Mouse (Mus musculus): ENCODE data around the gene Kif2a.

DNA sequence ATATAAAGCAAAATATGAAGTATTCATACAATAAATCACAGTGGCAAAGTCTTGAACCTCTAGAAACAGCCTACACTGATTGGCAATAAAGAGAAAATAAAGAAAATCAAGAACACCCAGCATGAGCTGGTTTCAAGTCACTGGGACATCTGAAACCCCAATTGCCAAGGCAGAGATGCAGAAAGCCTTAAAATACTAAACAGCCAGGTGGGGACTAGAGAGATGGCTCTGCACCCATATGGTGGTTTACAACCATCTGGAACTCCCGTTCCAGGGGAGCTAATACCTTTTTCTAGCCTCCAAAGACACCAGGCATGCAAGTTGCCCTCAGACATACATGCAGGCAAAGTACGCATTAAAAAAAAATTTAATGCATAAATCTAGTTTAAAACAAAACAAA lies 23.9 kb downstream of the Kif2a start:
- TF ChIP-seq CTCF (conservative IDR thresholded peaks at IDR 0.05; ENCODE audit: low read length) (no peak), POU5F1 (IDR thresholded peaks at IDR 0.05; ENCODE audit: borderline replicate concordance, low read length) (no peak)
